Mouse (Mus musculus): ENCODE results near the gene Csrp1.
A peak's percentile ranks its signal among the peaks of the same experiment; 100 is the strongest.

Csrp1 gene

DNA sequence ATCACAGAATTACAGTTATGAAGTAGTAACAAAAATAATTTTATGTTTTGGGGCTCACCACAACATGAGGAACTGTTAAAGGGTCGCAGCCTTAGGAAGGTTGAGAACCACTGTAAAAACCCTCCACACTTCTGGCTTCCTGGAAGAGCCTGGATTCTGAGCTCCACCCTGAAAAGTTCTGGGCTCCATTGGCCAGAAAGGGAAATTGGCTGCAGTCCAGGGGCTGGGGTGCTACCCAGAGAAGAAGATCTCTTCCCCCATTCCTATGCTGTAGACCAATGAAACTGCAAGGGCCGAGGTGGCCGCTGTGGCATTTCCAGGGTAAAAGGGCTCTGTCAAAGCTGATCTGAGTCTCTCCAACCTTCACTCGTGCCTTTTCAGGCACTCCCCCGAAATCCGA is 21.8 kb upstream of the Csrp1 start:
- DNase-seq (ENCODE audit: low read depth, low spot score): no peak

DNA sequence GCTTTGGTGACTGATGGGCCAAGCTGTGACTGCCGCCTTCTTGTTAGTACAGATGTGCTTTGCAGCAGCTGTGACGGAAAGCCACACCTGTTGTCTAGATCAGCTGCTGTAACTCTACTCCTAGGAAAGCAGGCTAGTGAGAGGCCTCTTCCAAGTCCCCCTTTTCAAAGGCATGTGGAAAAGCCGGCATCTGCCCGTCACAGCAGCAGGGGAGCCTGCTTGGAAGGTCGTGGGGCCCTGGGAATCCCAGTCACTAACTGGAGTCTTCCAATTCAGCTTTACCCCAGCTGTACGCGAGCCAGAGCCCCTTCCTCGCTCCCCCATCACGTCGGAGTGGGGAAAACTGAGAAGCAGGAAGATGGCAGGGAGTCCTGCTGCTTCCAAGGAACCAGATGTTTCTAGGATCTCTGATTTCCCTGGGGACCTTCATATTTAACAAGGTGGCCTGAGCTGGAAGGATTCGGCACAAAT is 21.4 kb upstream of the Csrp1 start:
- peak; percentile 59 for DNase-seq (ENCODE audit: low read depth, low spot score)

DNA sequence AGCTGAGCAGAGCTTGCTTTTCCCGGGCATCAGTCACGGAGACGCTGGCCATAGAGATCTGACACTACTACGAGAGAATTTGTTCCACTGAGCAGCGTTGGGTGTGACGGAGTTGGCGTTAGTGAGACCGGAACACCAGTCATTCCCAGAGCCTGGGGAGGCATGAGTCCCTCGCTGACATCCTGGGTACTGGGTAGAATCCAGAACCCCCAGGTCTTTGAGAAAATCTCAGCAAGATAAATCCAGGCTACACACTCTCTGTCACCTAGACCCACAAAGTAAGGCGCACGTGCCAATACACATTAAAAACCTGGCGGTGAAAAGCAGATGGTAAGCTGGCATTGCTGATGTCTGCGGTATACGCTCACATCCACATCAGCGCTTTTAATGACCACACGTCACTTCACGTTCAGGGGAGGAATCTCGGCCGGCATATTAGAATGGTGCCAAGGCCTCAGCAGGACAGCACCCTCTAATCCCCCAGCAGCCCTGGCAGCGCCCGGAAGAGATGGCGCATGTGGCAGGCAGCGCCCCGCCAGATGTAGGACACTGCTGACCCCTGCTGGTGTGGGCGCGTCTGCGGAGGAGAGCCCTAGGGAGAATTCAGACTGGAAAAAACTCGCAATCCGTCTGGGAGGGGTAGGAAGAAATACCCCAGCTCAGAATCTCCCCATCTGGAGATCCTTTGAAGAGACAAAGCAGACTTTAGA is 20.7 kb upstream of the Csrp1 start:
- peak; percentile 70 for DNase-seq (ENCODE audit: low read depth, low spot score)

DNA sequence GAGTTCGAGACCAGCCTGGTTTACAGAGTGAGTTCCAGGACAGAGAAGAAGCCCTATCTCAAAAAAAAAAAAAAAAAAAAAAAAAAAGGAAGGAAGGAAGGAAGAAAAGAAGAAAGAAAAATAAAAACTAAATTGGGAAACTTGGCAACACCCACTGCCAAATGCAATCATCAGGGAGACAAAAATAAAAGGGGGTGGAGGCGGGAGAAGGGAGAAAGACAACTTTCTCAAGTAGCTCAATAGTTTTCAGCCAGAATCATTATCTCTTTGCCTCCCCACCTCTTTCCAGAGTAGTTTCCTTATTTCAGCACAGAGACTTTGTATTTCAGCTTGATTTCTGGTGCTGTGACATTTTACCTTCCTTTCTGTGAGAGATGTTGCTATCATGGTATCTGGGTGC is 20.0 kb upstream of the Csrp1 start:
- no peak for DNase-seq (ENCODE audit: low read depth, low spot score)

DNA sequence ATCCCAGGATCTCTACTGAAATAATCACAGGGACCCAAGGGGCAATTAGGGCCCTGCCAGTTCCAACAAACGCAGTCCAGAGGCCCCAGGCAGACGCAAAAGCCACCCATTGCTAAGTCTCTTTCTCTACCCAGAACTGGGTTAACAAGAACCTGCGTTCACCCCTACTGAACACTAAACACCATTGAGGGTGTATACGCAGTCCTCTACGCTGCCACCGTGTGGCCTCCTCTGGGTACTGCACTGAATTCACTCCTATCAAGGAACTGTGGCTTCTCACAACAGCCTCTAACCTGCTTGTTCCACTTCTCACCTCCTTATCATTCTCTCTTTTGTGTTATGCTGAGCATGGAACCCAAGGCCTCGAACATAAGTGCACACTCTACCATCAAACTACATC is 19.3 kb upstream of the Csrp1 start:
- peak; percentile 85 for DNase-seq (ENCODE audit: low read depth, low spot score)

DNA sequence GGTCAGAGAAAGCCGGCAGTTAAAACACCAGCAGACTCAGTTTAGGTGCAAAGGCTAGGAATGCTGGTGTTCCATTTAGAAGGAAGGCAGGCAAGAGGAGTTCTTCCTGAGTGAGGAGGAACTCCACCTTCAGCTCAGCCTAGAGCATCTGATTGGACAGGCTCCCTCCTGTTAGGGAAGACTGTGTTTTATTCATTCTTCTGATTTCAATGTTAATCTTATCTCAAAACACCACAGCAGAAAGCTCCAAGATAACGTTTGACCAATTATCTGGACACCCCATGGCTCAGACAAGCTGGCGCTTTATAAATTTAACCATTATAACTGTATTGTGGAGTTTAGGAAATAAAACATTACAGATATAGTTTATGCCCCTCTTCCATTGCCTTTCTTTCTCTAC is 18.5 kb upstream of the Csrp1 start:
- no peak for DNase-seq (ENCODE audit: low read depth, low spot score)

DNA sequence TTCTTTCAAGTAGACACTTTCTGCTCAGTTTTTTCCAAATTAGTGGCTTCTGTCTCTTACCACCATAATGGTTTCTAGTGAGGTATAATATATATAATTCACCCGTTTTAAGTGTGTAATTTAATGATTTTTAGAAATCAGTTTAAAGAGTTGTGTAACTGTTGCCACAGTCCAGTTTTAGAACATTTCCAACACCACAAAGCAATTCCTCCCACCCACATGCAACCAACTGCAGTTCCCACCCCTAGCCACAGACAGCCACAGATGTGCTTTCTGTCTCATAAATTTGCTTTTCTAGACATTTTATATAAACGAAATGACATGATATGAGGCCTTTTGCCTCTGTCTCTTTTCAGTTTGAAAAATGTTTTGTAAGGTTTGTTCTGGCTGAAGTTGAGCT is 17.1 kb upstream of the Csrp1 start:
- DNase-seq (ENCODE audit: low read depth, low spot score): no peak

DNA sequence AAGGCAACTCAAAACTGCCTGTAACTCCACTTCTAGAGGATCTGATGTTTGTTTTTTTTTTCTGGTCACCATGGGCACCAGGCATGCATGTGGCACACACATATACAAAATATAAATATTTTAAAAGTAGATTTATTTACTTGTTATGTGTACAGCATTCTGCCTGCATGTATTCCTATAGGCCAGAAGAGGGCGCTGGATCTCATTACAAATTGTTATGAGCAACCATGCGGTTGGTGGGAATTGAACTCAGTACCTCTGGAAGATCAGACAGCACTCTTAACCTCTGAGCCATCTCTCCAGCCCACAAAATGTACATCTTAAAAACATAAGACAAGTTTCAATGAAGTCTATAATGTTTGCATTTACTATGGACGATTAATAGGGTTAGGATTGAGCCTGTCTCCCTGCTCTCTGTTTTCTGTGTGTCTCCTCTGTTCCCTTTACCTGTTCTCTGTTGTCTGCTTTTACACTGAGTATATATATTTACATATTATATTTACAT is 15.5 kb upstream of the Csrp1 start:
- DNase-seq (ENCODE audit: low read depth, low spot score): peak; percentile 62

DNA sequence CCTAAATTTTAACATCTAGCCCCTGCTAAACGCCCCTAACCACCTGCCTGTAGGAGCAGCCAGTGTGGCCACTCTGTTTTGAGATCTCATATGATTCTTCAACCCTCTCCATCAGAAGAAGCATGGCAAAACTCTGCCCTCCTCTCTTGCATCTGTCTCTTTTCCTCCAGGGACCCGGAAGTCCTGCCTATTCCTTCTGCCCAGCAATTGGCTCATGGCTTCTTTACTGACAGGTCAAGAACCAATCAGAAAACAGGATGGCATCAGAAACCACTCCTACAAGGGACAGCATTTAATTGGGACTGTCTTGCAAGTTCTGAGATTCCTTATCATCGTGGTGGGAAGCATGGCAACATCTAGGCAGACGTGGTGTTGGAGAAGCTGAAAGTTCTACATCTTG is 11.5 kb upstream of the Csrp1 start:
- DNase-seq (ENCODE audit: low read depth, low spot score): peak; percentile 93

DNA sequence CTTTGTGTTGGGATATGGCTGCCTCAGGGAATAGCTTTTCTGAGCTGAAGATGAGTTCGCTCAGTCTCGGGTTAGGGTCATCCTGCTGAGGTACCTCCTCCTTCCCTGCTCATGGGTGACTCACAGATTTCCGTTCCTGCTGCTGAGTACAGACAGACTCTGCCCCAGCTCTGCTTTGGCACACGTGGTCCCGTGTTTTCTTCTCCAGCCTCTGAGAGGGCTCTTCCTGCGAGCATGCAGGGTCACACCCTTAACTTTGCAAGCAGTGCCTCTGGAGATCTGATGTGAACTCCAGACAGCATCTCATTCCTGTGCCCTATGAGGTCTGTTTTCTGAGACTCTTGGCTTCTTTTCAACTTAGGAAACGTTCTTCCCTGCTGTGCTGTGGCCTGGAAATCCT is 8.7 kb upstream of the Csrp1 start:
- no peak for DNase-seq (ENCODE audit: low read depth, low spot score)

DNA sequence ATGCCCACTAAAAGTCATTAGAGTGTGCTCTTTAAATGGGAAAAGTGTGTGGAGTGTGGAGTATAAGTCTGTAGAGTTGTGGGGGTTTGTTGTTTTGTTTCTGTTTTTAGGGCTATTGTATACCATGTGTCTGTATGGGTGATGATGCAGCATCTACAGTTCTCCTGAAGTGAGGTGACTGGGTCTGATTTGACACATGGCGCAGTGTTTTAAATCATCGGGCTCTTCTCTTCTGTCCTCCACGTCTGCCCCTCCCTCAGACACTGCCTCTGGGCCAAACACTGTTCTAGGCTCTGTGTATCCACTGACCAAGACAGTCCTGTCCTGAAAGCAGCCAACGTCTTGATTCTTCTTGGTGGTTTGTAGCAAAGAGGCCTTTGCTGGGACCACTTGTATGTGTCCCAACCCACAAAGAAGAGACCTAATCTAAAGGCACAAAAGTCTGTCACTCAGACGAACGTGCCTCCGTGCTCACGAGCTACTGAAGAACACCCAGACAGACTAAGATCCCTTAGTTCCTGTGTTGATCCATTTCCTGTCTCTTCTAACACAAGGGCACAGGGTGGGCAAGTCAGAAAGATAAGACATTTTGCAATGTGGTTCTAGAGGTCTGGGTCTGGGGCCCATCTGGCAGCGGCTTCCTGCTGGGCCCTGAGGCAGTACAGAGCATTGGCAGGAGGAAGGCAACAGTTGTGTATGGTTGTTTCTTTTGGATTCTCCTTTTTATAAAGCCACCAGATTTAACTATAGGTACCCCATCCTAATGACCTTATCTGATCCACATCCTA is 5.6 kb upstream of the Csrp1 start:
- DNase-seq (ENCODE audit: low read depth, low spot score): no peak

DNA sequence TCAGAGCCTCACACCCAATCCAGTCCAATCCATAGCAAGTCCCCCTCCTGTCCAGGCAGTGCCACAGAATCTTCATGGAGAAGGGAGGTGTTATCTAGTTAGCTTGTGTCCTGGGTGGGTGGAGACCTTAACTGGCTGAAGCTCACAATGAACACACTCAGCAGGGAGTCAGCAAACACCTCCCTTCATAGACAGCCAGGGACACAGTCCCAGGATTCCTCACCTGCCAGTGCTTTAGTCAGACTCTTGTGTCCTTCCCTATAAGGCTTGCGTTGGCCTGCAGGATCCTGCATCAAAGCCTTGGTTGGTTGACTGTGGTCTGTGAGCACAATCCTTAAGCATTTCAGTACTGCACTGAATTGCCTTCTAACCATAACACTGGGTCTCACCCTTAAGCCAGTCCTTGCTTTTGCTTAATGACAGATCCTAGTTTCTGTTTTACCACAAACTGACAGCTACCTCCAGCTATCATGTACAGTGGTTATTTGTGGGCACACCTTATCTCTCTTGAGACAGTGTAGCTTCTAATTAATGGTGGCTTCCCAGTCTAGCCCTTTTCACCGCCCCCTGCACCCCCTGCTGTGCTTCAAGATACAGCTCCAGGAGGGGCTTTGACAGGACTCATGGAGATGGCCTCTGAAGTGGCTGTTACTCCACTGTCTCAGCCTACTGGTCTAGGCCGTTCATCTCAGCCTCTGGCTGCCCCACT is 4.8 kb upstream of the Csrp1 start:
- DNase-seq (ENCODE audit: low read depth, low spot score): peak; percentile 92

DNA sequence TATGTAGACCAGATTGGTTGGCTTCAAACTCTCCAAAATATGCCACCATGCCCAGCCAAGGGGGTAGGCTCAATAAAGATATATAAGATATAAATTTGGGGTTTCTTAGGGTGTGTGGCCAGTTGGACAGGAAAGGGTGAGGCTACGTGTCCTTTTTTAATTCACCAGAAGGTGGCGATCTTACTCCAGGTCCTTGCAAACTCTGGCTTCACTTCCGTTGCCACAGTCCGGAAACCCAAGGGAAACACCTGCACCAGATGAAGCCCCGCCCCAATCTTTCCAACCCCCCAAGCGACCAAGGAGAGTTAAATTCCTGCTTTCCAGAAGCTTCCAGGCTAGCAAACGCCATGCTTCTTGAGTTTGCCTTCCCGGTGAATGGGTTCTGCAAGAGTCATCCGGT is 375 bp upstream of the Csrp1 start:
- DNase-seq (ENCODE audit: low read depth, low spot score): peak; percentile 95

DNA sequence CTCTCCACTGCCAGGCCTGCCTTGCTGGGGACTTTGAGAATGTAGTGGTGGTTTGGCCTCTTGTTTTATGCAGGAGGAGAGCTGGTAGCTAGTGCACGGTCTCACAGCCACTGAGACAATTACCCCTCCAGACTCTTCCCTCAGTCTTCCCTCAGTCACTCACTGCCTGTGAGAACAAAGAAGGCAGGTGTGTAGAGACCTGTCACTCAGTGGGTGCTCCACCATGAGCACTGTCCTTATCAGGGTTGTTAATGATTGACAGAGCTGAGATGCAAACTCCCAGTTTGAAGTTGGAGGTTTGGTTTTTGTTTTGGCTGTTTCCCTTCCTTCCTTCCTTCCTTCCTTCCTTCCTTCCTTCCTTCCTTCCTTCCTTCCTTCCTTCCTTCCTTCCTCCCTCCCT is 3.2 kb downstream of the Csrp1 start:
- no peak for DNase-seq (ENCODE audit: low read depth, low spot score)

DNA sequence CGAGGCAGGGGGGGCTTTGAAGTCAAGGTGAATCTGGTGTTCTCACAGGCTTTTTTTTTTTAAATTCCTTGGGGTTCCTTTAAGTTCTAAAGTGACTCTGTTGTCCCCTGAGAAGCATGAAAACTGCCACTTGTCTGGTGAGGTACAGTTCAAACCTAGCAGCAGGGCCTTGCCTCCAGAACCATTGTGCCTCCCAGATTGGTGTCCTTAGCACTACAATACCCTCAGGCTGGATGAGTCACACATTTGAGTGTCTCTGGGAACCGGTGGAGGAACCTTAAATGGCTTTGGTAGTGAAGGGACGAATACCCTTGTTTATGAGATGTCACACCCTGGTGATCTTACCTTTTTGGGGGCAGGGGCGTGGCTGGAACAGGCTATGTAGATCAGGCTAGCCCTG is 4.3 kb downstream of the Csrp1 start:
- peak; percentile 93 for DNase-seq (ENCODE audit: low read depth, low spot score)

DNA sequence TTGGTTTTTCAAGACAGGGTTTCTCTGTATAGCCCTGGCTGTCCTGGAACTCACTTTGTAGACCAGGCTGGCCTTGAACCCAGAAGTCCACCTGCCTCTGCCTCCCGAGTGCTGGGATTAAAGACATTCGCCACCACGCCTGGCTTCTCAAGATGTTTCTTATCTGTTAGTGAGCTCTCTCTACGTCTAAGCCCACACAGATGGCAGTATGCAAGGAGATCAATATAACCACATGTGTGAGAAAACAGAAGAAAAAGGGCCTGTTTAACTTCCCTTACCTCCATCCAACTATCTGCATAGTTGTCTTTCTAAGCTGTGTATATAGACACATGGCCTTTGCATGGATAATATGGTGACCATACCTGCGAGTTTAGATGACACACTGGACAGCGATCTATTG is 5.5 kb downstream of the Csrp1 start:
- DNase-seq (ENCODE audit: low read depth, low spot score): no peak

DNA sequence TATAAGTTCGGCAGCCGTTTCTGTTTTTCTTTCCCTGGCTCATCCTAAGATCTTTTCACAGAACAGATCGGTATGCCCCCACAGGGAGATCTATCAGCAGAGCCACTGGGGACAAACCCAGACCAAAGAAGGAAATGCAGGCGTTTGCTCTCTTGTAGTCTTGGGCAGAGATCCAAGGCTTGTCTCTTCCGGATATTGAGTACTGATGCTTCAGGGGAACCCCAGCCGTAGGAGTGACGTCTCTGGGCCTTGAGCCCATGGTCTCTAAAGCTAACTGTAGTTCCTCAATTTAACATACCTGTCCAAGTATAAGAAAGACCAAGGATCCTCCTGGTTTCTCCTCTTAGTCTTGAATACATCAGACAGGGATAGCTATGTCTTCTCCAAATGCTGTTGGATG is 6.1 kb downstream of the Csrp1 start:
- no peak for DNase-seq (ENCODE audit: low read depth, low spot score)

DNA sequence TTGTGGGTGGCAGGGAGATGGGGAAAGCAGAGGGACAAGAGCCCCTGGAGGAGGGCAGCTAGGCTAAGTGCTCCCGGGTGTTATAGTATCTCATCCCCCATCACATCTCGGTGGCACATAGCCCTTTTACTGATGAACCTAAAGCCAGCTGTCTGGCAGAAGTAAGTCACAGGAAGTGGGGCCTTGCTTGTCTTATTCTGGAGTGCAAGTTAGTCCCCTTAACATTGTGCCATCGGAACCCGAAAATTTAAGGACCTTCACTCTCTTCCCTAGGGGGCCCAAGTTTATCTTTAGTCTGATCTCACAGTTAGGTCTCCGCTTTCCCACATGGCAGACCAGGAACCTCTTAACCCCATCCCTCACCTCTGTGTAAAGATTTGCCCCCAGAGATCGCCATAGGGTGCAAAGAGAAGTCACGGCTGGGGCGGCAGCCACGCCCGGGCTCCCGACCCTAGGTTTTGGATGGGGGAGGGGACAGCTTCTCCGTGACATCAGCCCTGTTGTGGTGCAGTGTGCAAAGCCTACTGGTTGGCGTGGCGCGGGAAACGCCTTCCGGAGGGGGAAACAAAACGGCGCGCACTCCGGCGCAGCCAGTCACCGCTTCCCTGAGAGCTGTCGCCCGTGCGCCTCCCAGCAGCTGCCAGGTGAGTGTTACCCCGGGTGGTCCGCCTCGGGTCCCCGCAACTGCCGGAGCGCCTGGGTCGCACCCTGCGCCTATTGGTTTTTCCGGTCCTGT is 8.9 kb downstream of the Csrp1 start:
- DNase-seq (ENCODE audit: low read depth, low spot score): peak; percentile 95

DNA sequence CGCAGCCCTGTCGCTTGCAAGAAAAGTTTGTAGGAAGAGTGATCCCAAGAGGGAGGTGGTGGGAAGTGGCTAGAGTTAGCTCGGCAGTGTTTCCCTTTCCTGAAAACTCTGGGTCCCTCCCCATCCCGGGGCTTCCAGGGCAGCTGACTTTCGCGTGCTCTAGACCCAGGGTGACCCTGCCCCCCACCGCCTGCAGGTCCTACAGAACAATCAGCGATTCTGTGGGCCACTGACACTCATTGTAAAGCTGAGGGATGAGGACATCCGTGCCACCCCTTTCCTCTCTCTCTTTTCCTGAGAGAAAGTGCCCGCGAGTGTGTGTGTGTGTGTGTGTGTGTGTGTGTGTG is 9.5 kb downstream of the Csrp1 start:
- no peak for DNase-seq (ENCODE audit: low read depth, low spot score)

DNA sequence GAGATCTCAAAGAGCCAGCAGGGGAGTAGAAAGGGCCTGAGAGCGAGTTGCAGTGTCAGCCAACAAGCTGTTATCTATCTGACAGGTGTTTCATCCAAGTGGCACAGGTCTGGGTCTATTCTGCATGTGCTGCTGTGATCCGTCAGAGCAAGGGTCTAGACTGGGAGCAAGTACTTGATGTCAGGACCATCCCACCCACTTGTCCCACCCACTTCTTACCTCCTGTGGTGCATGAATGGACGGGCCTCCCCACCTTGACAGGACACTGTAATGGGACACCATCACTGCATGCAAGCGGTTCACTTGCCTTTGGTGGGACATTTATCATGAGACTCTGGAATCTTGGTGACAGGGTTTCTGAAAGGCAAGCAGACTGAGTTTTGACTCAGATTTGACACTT is 10.0 kb downstream of the Csrp1 start:
- DNase-seq (ENCODE audit: low read depth, low spot score): peak; percentile 36

DNA sequence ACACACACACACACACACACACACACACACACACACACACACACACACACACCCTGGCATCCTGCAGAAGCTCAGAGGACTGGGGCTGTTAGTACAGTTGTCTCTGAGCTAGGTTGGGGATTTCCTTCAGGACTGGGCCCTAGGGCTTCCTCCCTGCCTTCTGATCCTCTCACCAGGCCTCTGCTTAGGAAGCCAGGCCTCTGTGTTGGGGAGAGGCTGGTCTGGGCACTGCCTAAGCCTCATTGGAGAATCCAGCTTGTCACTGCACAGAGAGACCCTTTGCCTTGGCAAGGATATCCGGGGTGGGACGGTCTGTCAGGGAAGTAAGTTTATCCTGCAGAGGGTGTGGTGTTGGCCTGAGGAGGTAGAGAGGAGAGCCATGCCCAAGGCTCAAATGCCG is 10.4 kb downstream of the Csrp1 start:
- no peak for DNase-seq (ENCODE audit: low read depth, low spot score)

DNA sequence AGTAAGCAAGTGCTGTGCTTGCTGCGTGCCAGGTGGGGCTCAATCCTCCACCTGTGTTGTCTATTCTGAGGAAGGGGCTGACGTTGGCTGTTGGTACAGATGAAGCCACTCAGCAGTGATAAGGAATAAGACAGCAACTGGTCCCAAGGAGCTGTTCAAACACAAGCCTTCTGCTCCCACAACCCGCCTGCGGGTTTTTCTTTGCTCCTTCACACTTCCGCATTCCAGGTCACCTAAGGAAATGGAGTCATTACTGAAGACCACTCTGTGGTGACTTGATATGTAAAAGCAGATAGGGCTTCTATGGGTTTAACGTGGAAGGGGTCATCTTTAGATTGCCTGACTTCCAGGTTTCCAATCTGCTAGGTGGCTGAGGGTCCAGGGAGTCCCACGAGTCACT is 11.5 kb downstream of the Csrp1 start:
- DNase-seq (ENCODE audit: low read depth, low spot score): no peak
